Mouse (Mus musculus) CH12.LX (cell line): ENCODE measurements around the gene BC053393. TPM values are rescaled to one million over a fixed set of nuclear protein-coding genes. Genes with fewer than 3 reads are reported as not detected.
A peak's percentile ranks its signal among the peaks of the same experiment; 100 is the strongest.

Source experiments
- DNase-seq: peaks from one replicate; pipeline ENCODE4 v3.0.0-alpha.2; 2013; ENCODE audit errors: extremely low read depth
- H3K27ac ChIP-seq: 2 replicates; pipeline ENCODE4 v1.5.1; 2012; ENCODE audit warnings: low read depth, mild to moderate bottlenecking, control low read depth, moderate library complexity; ENCODE audit not compliant: insufficient read depth
- H3K27me3 ChIP-seq: replicated peaks from 2 replicates; pipeline ENCODE3; 2012; ENCODE audit warnings: inconsistent platforms
- H3K36me3 ChIP-seq, 2 experiments: replicated peaks in 1 of 2; 2 replicates each; pipeline versions ENCODE3 to v1.6.1; 2012; ENCODE audit warnings: inconsistent platforms in 1 of 2, low read length in 1 of 2, mild to moderate bottlenecking in 1 of 2, mixed read lengths in 1 of 2, moderate library complexity in 1 of 2; ENCODE audit not compliant: control insufficient read depth in 1 of 2, insufficient read depth in 1 of 2
- H3K4me1 ChIP-seq, 2 experiments: 2 replicates each; pipeline ENCODE4 v1.6.1; 2012; ENCODE audit warnings: inconsistent platforms in 1 of 2, moderate library complexity in 1 of 2; ENCODE audit not compliant: insufficient read depth in 2 of 2, control insufficient read depth in 1 of 2
- H3K4me2 ChIP-seq: 2 replicates; pipeline ENCODE4 v1.6.1; 2012; ENCODE audit warnings: low read depth, mild to moderate bottlenecking, control low read depth; ENCODE audit not compliant: poor library complexity, insufficient read depth, severe bottlenecking
- H3K4me3 ChIP-seq, 3 experiments: fragments of 150-350 bp in 1 of 3; sonication (generic) in 1 of 3; replicated peaks in 1 of 3; 2 replicates each; pipeline versions ENCODE3 to v1.5.1; 2011 to 2012; ENCODE audit warnings: low read depth in 2 of 3, low read length in 2 of 3, mild to moderate bottlenecking in 2 of 3, moderate library complexity in 2 of 3, control low read depth in 1 of 3, improper control_type of control experiment in 1 of 3, inconsistent platforms in 1 of 3, mixed read lengths in 1 of 3; ENCODE audit not compliant: poor library complexity in 1 of 3
- H3K79me2 ChIP-seq: replicated peaks from 2 replicates; pipeline ENCODE4 v1.6.1; 2012; ENCODE audit warnings: mild to moderate bottlenecking, moderate library complexity; ENCODE audit not compliant: control insufficient read depth, poor library complexity, insufficient read depth, severe bottlenecking; ENCODE audit errors: extremely low read depth
- H3K9ac ChIP-seq: 2 replicates; pipeline ENCODE4 v1.6.1; 2012; ENCODE audit warnings: low read depth, mild to moderate bottlenecking, control low read depth, moderate library complexity; ENCODE audit not compliant: insufficient read depth
- H3K9me3 ChIP-seq: replicated peaks from 2 replicates; pipeline ENCODE3; 2012; ENCODE audit warnings: low read length, inconsistent platforms, mixed read lengths
- BHLHE40 ChIP-seq: IDR thresholded peaks from 2 replicates; pipeline ENCODE4 v1.6.1; 2011; ENCODE audit warnings: mild to moderate bottlenecking, low read depth, low read length, improper control_type of control experiment
- CHD2 ChIP-seq: IDR thresholded peaks from 2 replicates; pipeline ENCODE4 v1.6.1; 2011; ENCODE audit warnings: low read length, improper control_type of control experiment
- E2F4 ChIP-seq: IDR thresholded peaks from 2 replicates; pipeline ENCODE4 v1.6.1; 2011; ENCODE audit warnings: low read depth, low read length, improper control_type of control experiment; ENCODE audit not compliant: insufficient replicate concordance
- EP300 ChIP-seq: IDR thresholded peaks from 2 replicates; pipeline ENCODE4 v1.6.1; 2011; ENCODE audit warnings: low read length, improper control_type of control experiment
- ETS1 ChIP-seq: conservative IDR thresholded peaks from 2 replicates; pipeline ENCODE4 v1.6.1; 2012; ENCODE audit warnings: low read depth, mild to moderate bottlenecking, inconsistent platforms, low read length, improper control_type of control experiment, moderate library complexity
- GABPA ChIP-seq: IDR thresholded peaks from 2 replicates; pipeline ENCODE4 v1.6.1; 2012; ENCODE audit warnings: low read depth, low read length, improper control_type of control experiment, inconsistent platforms; ENCODE audit not compliant: insufficient replicate concordance
- IRF4 ChIP-seq: IDR thresholded peaks from 2 replicates; pipeline ENCODE4 v1.6.1; 2014; ENCODE audit warnings: low read depth, mild to moderate bottlenecking, inconsistent platforms, low read length, improper control_type of control experiment
- JUN ChIP-seq: IDR thresholded peaks from 2 replicates; pipeline ENCODE4 v1.6.1; 2011; ENCODE audit warnings: low read depth, mild to moderate bottlenecking, low read length, improper control_type of control experiment, moderate library complexity; ENCODE audit not compliant: insufficient read depth
- JUND ChIP-seq: conservative IDR thresholded peaks from 2 replicates; pipeline ENCODE4 v1.6.1; 2011; ENCODE audit warnings: low read depth, low read length, improper control_type of control experiment
- MAFK ChIP-seq: IDR thresholded peaks from 2 replicates; pipeline ENCODE4 v1.6.1; 2011; ENCODE audit warnings: low read length, improper control_type of control experiment; ENCODE audit not compliant: insufficient replicate concordance
- MEF2A ChIP-seq: IDR thresholded peaks from 2 replicates; pipeline ENCODE4 v1.6.1; 2014; ENCODE audit warnings: low read depth, mild to moderate bottlenecking, inconsistent platforms, low read length, improper control_type of control experiment, borderline replicate concordance
- MYC ChIP-seq: IDR thresholded peaks from 2 replicates; pipeline ENCODE4 v1.6.1; 2011; ENCODE audit warnings: low read depth, mild to moderate bottlenecking, improper control_type of control experiment, low read length
- POLR2A ChIP-seq: IDR thresholded peaks from 2 replicates; pipeline ENCODE4 v1.6.1; 2011; ENCODE audit warnings: low read depth, mild to moderate bottlenecking, improper control_type of control experiment, low read length
- RCOR1 ChIP-seq: conservative IDR thresholded peaks from 2 replicates; pipeline ENCODE4 v1.6.1; 2012; ENCODE audit warnings: low read depth, mild to moderate bottlenecking, inconsistent platforms, low read length, improper control_type of control experiment
- TCF12 ChIP-seq: IDR thresholded peaks from 2 replicates; pipeline ENCODE4 v1.6.1; 2014; ENCODE audit warnings: low read depth, mild to moderate bottlenecking, inconsistent platforms, low read length, improper control_type of control experiment
- UBTF ChIP-seq: IDR thresholded peaks from 2 replicates; pipeline ENCODE4 v1.6.1; 2012; ENCODE audit warnings: low read depth, mild to moderate bottlenecking, inconsistent platforms, low read length, improper control_type of control experiment, moderate library complexity
- ZKSCAN1 ChIP-seq: IDR thresholded peaks from 2 replicates; pipeline ENCODE4 v1.6.1; 2012; ENCODE audit warnings: low read depth, inconsistent platforms, low read length, improper control_type of control experiment, borderline replicate concordance
- ZNF384 ChIP-seq: IDR thresholded peaks from 2 replicates; pipeline ENCODE4 v1.6.1; 2012; ENCODE audit warnings: low read depth, low read length, improper control_type of control experiment, inconsistent platforms
- dilution Hi-C: fragments of 300-500 bp; cut with MboI; formaldehyde crosslinking; loops from 2 replicates; pipeline ENCODE4 v1.14.3; 2020; ENCODE audit warnings: low sequenced_read_pairs; ENCODE audit not compliant: extremely low pct_unique_long_range_greater_than_20kb, extremely low pct_ligation_motif_present
- in situ Hi-C: fragments of 300-500 bp; cut with MboI; formaldehyde crosslinking; loops from 3 replicates; pipeline ENCODE4 v1.14.3; 2019; ENCODE audit warnings: low sequenced_read_pairs, low pct_ligation_motif_present, low pct_unique_long_range_greater_than_20kb, mixed read lengths
- polyA plus RNA-seq: library from polyadenylated mRNA; unstranded; fragments of >175 nt; gene quantifications from 2 replicates; pipeline ENCODE4 v1.2.1, GENCODE M21; 2012; ENCODE audit warnings: low read depth; ENCODE audit not compliant: insufficient read length
- total RNA-seq, 2 experiments: library from RNA; depleted of rRNA; stranded (reverse); fragments of 300-350 nt in 1 of 2; fragments of >200 nt in 1 of 2; gene quantifications; 2 replicates each; pipeline ENCODE4 v1.2.3; 2012 to 2014

BC053393 gene
- total and polyA plus RNA-seq, 3 experiments, result not detected

- H3K36me3 ChIP-seq, result no peaks in the 10 kb centered on the region
- no peak for TF ChIP-seq E2F4
- TF ChIP-seq ZKSCAN1, result no peak
- TF ChIP-seq, all 38 proteins: peak for 0
- Histone ChIP-seq H3K9ac (no peak within 1 kb of the TSS), H3K4me1 (peaks cover 0 to 4% of the 10 kb centered on the region in 2 experiments; a peak in 1 of 4 replicates), H3K27me3 (no peaks in the 10 kb centered on the region), H3K27ac (no peak within 1 kb of the TSS), H3K4me3 (no peak within 1 kb of the TSS), H3K4me2 (no peak within 1 kb of the TSS), H3K9me3 (no peaks in the 10 kb centered on the region), H3K79me2 (no peaks in the 10 kb centered on the region)
- dilution Hi-C loops (no loop called here), in situ Hi-C loops (loop anchor here (10.0 kb wide), 1 partner anchor 211 kb away; the partner anchor contains the start of gene Havcr1)
- DNase-seq, result no peak
These were observed 47.4 kb upstream of the BC053393 start, which contains the start of gene Gm12169 for GRCm38 (mm10) chr11:46523912-46524311. Gene Gm12169, plus strand, starts transcription at chr11:46524212.

GRCm38 (mm10) chr11:46530149-46530548 lies 41.2 kb upstream of the BC053393 start:
- dilution Hi-C loops (no loop called here), in situ Hi-C loops (no loop called here)
- H3K27me3 ChIP-seq, result no peaks in the 10 kb centered on the region
- H3K4me2 ChIP-seq, result peak overlapping the region; percentile 97
- peak overlapping the region in 1 of 3 experiments; percentile 21 for H3K4me3 ChIP-seq
- DNase-seq, result peak; percentile 62
- H3K4me1 ChIP-seq, result peaks cover 3 to 14% of the 10 kb centered on the region in 2 experiments; a peak in 3 of 4 replicates
- no peak overlapping the region for H3K9ac ChIP-seq
- H3K79me2 ChIP-seq, result no peaks in the 10 kb centered on the region
- H3K9me3 ChIP-seq, result no peaks in the 10 kb centered on the region
- peak; percentile 96 for TF ChIP-seq IRF4
- TF ChIP-seq JUN, result peak; percentile 54; the same call in 1 of the 2 replicates
- peak; percentile 37; the same call in 1 of the 2 replicates for TF ChIP-seq MEF2A
- TF ChIP-seq BHLHE40, result peak; percentile 32; the same call in 1 of the 2 replicates
- peak; percentile 55 for TF ChIP-seq ETS1
- no peak for TF ChIP-seq MYC
- peak; percentile 93 for TF ChIP-seq ZNF384
- no peak for TF ChIP-seq POLR2A
- peak; percentile 65 for TF ChIP-seq JUND
- peak; percentile 95 for TF ChIP-seq EP300
- TF ChIP-seq RCOR1, result peak; percentile 82; the same call in 1 of the 2 replicates
- TF ChIP-seq UBTF, result no peak
- no peak; the same call in 1 of the 2 replicates for TF ChIP-seq CHD2
- TF ChIP-seq MAFK, result peak; percentile 73; the same call in 1 of the 2 replicates
- TF ChIP-seq TCF12, result peak; percentile 73
- TF ChIP-seq GABPA, result no peak
- H3K27ac ChIP-seq, result no peak overlapping the region
- no peaks in the 10 kb centered on the region for H3K36me3 ChIP-seq
